Mouse (Mus musculus) heart, adult 8-10 months (tissue): ENCODE measurements around the gene Agap1. TPM values are rescaled to one million over a fixed set of nuclear protein-coding genes. Genes with fewer than 3 reads are reported as not detected.

ENCODE experiments used
- DNase-seq: peaks from one replicate; pipeline ENCODE4 v3.0.0; 2022; ENCODE audit warnings: low spot score
- total RNA-seq, 4 experiments: library from RNA; stranded (reverse); gene quantifications; 2 replicates each; pipeline ENCODE4 v1.2.4; 2022

Agap1 gene
- total RNA-seq, 4 experiments from 2014 or later: 53.0 to 74.6 (median 64.9) TPM

DNA sequence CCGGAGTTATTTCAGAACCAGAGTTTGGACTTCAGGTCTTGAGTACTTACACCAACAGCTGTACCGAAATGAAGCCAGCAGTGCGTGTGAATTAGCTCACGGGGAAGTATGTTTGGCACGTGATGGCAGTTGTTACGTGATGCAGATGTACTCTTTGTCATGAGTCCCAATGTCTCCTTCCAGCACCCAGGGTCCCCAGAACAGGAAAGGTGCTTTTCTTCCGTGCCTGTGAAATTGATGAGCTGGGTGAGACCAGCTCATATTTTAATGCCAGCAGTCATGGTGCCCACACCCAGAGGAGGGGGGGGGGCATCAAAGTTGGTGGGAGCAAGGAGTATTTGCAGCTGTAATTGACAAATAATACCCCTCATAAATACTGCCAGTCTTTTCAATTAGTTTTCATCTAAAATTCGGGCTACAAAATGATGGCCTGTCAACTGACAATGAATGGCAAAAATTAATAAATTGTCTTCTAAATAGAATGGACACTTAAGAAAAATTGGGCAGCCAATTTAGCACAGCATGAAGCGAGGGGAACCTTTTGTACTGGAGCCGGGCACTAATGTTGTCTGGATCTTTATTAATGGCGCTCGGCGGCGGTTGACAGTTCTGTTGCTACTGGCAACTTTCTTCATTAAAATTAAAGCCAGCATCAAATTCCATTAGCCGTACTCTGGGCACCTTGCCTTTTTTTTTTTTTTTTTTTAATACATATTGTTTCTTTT, 253.3 kb downstream of the Agap1 start:
- no peak for DNase-seq

DNA sequence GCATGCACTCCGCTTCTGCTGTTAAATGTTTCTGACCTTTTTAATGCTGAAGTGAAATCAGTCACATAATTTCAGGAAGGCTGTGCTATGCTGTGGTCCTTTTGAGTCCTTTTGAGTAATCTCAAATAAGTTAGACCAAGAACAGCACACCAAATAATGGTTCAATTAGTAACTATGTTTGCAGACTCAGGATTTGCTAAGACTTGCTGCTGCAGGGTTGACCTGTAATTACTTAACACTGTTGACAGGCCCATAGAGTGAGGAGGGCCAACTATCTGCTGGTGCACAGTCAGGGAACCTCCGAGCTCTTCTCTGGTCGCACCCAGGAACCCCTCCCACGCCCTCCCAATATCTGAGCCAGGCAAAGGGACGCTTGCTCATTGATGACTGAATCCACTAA, 255.2 kb downstream of the Agap1 start:
- no peak for DNase-seq

DNA sequence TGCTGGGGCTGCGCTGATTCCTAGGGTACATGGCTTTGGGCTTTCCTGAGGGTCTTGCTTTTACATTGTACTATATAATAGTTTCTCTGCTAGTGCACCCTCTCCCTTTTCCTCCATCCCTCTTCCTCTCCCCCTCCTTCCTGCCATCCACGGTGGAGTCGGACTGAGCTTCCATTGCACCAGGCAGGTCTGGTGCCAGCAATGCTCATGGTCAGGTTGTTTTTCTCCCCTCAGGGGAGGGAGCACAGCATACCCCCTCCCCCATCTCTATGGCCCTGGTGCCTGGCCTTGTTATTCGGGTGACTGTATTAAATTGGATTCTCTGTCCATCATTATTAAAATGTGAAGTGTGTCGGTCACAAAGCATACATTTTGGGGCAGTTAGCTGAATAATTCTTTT, 259.1 kb downstream of the Agap1 start:
- no peak for DNase-seq

DNA sequence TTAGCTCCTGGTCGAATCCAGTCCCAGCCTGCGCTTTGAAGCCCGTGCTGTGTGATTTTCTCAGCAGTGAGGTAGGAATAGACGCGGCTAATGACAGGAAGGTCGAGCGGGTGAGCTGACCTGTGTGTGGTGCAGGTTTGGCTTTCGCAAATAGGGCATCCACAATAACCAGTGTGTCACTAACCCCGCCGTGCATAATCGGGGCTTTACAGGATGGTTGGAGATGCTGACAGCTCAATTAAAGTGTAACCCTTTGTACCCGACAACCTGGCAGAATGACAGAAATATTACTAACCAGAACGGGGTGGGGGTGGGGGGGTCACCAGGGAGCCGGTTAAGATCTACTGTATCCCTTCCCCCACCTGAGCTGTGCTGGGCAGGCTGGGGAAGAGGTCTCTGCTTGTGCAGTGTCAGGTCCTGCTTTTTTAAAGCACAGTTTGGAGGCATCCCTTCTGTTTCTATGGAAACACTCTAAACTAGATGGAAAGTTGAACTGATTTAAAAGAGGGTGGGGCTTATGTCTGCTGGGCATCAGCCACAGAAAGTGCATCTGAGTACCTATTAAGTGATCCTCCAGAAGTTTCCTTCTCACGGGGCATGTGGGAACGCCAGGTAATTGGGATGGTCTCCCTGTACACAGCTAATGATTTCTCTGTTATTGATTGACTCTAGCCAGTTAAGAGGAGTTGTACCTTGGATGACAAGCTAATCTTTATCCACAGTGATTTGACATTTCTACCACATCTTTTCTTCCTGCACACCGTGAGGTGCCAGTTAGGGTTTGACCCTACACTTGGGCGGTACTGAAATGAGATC, 259.8 kb downstream of the Agap1 start:
- DNase-seq: no peak

DNA sequence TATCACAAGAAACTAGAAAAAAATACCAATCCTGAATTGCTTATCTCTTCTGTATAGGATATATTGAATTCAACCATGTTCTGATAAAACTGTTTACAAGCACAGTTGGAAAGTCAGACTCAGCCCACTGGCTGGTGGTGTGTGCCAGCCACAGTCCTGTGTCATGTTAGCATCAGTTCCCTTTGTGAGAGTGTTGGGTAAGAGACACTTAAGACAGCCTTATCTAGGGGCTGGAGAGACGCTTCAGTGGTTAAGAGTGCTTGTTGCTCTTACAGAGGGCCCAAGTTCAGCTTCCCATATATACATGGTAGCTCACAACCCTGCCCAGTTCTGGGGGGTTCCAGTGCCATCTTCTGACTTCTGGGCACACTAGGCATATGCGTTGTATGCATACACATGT, 261.6 kb downstream of the Agap1 start:
- no peak for DNase-seq

DNA sequence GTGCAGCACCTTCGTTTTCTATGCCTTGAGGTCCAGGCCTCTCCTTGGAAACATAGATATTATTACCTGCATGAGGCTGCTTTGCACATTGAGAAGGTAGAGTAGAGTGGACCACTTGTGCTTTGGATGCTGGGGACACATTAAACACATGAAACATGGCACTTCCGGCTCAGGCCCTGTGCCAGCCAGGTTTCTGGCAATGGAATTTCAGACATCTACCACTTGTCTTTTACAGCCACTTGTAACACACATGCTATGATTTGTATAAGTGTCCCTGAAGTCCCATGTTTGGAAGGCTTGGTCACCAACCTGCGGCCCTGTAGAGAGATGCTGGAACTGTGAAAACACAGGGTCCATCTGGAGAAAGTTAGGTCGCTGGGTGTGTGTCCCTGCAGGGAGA, 262.5 kb downstream of the Agap1 start:
- no peak for DNase-seq

DNA sequence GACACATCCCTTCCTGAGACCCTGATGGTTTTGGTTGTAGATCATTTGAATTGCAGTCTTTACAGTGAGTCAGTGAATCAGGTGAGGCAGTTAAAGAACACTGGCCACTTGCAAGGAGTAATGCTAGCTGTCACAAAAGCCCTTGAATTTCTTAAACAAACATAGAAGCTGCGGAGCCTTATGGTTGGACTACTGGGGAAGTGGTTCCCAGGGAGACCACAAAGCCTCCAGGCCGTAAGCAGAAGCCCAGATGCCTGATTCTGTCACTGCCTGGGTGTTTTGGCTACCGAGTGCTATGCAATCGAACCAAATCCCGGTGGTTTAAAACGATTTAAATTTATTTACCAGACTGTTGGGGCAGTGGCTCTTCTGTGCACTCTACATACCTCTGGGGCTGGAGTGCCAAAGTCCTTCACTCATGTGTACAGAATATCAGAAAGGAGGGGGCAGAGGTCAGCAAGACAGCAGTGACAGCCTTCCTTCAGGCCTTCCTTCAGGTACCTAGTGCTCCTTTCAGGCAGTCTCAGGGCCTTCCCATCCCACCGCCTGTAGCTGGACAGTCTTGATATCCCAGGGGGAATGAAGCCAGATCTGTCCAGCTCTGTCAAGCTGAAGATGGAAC, 264.3 kb downstream of the Agap1 start:
- DNase-seq: no peak

DNA sequence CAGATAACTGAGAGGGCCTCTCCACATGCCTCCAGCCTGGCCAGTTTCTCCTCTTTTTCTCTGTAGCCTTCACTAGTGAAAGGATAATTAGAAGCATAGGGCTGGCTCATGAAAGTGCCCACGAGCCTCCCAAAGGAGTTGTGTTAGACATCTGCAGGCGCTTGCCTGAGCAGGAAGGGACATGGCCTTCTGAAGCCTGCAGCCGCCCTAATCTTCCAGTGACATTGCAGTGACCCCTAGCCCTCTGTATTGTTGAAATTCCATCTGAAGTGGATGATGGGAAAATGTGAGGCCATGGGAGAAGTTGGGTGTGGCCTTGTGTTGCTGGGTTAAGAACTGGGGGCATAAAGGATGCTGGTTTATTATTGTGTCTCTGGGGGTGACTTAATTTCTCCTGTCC, 269.5 kb downstream of the Agap1 start:
- DNase-seq: no peak

DNA sequence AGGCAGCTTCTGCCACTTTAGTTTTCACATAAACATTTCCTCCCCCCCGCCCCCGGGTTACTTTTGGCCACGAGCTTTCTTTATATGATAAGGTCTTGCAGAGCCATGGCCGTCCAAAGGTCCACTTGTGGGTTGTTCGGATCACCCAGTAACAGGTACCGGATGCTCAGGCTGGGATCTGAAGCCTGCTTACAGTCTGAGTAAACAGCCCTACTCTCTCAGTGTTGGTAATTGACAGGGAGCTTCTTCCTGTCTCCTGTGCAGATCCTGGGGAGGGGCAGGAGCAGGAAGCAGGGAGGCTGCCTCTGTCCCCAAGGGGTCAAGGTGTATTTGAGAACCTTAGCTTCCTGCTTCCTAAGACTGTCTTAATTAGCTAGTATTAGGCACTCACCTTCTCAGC, 269.9 kb downstream of the Agap1 start:
- DNase-seq: peak; percentile 24

DNA sequence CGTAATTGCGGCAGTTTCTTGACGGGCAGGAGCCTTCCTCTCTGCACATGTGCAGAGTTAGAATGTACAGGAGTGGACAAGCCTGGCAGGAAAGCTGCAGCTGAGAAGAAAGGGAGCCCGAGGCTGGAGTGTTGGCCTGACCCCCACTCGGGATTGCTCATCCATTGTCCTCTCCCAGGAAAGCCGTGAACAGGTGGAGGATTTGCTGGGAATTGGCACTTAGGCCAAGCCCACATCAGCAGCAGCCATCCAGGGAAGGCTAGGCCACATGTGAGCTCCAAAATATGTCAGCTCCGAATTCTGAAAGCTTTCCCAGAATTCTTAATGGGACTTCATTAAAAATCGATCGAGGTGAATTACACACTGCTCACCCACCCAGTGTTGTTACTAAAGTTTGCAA, 270.4 kb downstream of the Agap1 start:
- DNase-seq: no peak

DNA sequence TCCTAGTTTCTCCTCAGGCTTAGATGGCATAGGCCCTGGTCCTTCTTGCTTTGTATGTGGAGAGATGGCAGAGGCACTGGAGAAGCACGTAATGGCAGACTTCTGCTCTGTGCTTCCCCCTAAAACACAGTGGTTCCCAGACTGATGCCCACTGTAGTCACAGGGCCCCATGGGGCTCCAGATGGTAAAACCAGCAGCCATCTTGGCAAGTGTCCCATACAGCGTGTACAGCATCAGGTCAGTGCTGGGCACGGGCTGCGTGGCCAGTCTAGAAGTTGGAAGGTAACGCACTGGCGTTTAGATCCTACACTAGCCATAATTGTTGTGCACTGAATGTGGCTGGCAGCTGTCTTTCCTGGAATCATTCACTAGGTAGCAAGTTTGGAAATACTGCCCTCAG, 273.9 kb downstream of the Agap1 start:
- DNase-seq: no peak

DNA sequence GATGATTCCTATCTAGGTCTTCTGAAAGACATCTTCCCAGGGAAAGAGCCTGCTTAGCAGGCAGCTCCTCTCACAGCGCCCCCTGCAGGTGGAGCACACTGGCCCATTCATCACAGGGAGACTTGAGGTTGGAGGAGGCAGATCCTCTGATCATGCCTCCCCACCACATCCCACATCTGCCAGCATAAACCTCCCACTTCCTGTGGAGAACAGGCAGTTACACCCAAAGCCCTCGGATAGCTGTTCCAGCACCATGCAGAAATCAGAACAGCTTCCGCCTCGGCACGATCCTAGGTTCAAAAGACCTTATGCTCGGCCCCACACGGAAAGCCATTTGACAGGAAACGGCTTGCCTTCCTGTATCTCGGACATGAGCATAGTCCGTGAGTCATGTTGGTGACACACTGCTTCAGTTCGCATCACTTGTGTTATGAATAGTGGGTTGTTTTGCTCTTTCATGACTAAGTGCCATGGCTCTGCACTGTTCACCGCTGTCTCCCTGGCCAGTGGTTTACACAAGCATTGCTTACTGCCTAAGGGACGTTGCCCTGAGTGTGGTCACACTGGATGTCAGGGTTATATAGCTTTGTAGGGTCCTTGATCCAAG, 276.1 kb downstream of the Agap1 start:
- no peak for DNase-seq

DNA sequence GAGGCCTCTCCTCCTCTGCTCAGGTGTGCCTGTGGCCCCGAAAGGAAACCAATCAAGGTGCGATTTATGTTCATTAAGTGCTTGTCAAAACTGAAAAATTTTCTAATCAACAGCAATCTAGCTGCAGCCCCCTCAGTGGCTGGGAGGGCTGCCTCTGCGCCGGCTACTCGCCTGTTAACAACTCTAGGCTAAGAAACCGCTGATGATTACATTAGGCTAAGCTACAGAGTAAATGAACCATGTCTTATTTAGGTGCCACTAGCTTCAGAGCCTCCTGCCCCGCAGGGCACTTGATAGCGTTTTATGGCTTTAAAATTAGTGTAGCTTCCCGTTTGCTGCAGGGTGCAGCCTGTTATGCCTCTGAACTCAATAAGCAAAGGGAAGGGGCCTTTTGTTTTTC, 279.8 kb downstream of the Agap1 start:
- no peak for DNase-seq

DNA sequence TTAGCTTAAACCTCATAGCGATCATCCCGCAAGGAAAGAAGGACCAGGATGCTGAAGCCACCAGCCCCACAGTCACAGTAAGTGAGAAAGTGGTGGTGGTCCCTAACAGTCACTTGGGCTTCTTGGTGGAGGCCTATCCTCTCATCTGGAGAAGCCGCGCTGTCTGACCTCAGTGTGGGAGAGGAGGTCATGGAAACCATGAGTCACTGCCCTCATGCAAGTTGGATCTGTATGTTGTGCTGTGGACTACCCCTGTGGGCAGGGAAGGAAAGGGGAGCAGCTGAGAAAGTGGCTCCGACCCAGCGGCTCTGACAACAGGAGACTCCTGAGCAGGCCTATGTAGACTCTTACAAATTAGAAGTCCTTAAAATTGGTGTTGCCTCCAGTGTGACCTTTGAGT, 280.5 kb downstream of the Agap1 start:
- DNase-seq: no peak

DNA sequence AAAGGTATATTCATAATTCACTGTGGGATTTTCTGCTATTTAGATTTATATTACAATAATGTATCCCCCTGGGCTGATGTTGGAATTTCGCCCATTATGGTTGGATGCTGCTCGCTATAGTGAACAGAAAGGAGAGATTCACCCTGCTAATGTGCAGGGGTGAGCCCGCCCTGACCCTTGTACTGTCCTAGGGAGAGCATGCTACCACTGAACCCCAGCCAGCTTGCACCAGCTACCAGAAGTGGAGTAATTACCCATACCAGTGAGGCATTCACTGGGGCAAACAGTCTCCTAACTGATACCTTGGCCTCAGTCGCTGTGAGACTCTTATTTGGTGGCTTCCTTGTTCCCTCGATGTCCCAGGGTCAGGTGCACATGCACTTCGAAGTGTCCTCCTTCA, 281.4 kb downstream of the Agap1 start:
- no peak for DNase-seq

DNA sequence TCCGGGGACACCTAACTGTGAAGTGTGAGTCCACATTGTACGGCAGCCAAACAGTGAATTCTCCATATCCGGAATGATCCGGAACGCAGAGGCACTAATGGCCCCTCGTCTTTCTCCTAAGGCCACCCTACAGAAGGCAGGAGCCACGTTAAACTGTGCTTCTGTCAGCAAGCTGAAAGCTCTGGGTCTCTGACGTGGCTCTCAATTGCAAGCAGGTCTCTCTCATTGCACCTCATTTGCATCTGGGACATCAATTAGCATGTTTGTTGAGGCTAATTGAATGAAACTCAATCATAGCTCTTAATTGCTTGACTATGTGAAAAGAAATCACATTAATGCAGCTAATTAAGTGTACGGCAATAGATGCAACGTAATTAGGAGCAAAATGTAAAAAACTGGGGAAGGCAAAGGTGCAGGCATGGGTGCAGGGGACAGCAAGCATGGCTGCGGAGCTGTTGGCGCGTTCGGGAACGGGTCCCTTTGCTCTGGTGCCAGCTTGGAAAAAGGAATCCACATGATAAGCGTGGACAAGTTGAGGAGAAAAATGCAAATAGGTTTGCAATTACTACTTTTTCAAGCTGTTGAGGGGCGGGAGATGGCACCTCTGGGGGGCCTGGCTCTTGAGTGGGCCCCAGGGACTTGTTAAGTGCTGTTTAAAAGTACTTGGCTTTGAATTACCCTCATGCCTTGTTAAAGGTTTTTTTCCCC, 284.6 kb downstream of the Agap1 start:
- no peak for DNase-seq

DNA sequence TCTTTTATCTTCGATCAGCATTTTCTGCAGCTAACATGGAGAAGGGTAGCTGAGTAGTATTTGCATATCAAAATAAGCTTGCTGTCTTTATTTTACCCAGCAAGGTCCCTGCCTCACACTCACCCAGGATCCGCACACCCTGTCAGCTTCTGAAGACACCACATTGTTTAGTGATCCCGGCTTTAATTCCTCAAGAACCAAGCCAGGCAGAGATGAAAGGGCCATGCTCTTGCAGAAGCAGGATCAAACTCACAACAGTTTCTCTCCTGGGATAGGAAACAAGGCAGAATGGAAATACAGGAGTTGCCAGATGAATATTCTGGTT, 285.1 kb downstream of the Agap1 start:
- DNase-seq: no peak

DNA sequence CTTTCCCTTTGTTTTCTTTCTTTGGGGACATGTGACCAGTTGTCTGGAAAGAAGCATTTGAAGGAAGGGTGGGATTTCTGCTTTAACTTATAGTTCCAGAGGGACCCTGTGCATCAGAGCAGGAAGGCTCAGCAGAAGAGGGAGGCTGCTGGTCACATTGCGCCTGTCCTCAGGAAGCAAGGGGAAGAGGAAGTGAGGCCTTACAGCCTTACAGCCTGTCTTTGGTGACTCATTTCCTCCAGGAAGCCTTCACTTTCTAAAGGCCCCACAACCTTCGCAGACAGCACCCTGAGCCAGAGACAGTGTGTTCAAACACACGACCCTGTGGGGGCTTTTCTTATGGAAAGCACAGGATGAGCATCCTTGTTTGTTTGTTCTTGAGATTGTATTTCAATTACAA, 287.8 kb downstream of the Agap1 start:
- DNase-seq: peak; percentile 16

DNA sequence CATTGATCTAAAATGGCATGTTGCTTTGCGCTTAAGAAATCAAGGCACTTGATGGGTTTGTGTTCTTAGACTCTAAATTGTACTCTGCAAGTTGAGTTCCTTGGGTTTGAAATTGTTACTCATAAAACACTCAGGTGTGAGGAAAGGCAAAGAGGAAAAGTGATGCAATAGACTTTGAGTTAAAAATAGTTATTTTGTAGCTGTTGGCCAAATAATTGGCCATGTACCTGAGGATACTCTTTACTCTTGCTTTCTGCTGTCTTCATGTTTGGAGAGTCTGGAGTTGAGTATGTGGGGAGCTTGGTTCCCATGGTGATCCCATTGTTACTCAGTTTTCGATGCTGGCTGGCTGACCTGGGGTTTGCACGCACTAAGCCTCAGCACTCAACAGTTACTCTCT, 291.6 kb downstream of the Agap1 start:
- no peak for DNase-seq

DNA sequence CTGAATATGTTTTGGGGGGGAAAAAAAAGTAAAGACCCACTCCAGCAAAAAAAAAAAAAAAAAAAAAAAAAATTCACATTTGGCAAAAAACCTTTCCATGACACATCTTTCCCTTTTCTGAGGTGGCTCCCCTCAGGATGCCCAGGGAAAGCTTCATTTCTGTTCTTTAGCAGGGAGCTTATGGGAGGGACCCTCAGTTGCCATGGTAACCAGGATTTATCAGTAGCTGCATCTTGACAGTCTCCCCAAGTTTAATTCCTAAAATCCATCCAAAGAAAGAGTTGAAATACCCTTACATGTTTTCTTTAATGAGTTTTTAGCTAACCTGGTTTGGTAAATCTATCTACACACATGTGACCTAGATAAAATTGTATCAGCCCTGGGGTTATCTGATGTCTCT, 295.1 kb downstream of the Agap1 start:
- no peak for DNase-seq

DNA sequence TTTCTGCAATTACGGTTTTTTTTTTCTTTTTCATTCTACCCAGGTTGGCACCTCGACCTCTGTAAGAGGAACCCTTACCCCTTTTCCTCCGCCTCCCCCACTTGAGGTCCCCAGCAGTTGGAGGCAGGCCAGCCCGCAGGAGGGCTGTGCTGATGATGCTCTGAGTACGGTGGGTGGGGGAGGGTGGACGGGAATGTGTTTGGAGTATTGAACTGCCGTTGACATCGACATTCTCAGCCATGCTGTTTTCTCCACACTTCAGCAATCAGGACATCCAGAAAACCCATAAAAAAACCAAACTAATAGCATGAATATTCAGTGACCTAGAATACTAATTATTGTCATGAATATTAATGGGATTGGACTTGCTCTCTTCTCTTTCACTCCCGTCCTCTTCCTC, 295.9 kb downstream of the Agap1 start:
- DNase-seq: no peak

DNA sequence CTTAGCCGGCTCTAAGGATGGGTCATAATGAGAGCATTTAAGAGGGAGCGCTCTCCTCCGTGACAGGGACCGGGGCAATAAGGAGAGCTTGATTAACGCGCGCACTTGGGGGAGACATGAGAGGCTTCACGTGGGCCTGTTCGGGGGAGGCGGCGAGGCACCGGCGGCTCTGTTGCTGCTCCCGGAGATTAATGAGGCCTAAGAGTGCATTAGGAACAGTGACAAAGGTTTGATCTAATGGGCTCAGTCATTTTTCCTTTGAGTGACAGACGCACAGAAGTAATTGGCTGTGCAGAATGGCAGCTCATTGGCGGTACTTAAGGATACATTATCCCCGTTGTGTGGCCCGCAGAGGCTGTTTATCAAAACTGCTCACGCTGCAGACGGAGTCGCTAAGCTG, 296.3 kb downstream of the Agap1 start:
- no peak for DNase-seq
